Mouse (Mus musculus) CH12.LX (cell line): ENCODE measurements around the gene Akr1c21. TPM values are rescaled to one million over a fixed set of nuclear protein-coding genes. Genes with fewer than 3 reads are reported as not detected.

Source experiments
- DNase-seq: peaks from one replicate; pipeline ENCODE4 v3.0.0-alpha.2; 2013; ENCODE audit errors: extremely low read depth
- H3K27ac ChIP-seq: 2 replicates; pipeline ENCODE4 v1.5.1; 2012; ENCODE audit warnings: low read depth, mild to moderate bottlenecking, control low read depth, moderate library complexity; ENCODE audit not compliant: insufficient read depth
- H3K27me3 ChIP-seq: replicated peaks from 2 replicates; pipeline ENCODE3; 2012; ENCODE audit warnings: inconsistent platforms
- H3K36me3 ChIP-seq, 2 experiments: replicated peaks in 1 of 2; 2 replicates each; pipeline versions ENCODE3 to v1.6.1; 2012; ENCODE audit warnings: inconsistent platforms in 1 of 2, low read length in 1 of 2, mild to moderate bottlenecking in 1 of 2, mixed read lengths in 1 of 2, moderate library complexity in 1 of 2; ENCODE audit not compliant: control insufficient read depth in 1 of 2, insufficient read depth in 1 of 2
- H3K4me1 ChIP-seq, 2 experiments: 2 replicates each; pipeline ENCODE4 v1.6.1; 2012; ENCODE audit warnings: inconsistent platforms in 1 of 2, moderate library complexity in 1 of 2; ENCODE audit not compliant: insufficient read depth in 2 of 2, control insufficient read depth in 1 of 2
- H3K4me2 ChIP-seq: 2 replicates; pipeline ENCODE4 v1.6.1; 2012; ENCODE audit warnings: low read depth, mild to moderate bottlenecking, control low read depth; ENCODE audit not compliant: poor library complexity, insufficient read depth, severe bottlenecking
- H3K4me3 ChIP-seq, 3 experiments: fragments of 150-350 bp in 1 of 3; sonication (generic) in 1 of 3; replicated peaks in 1 of 3; 2 replicates each; pipeline versions ENCODE3 to v1.5.1; 2011 to 2012; ENCODE audit warnings: low read depth in 2 of 3, low read length in 2 of 3, mild to moderate bottlenecking in 2 of 3, moderate library complexity in 2 of 3, control low read depth in 1 of 3, improper control_type of control experiment in 1 of 3, inconsistent platforms in 1 of 3, mixed read lengths in 1 of 3; ENCODE audit not compliant: poor library complexity in 1 of 3
- H3K79me2 ChIP-seq: replicated peaks from 2 replicates; pipeline ENCODE4 v1.6.1; 2012; ENCODE audit warnings: mild to moderate bottlenecking, moderate library complexity; ENCODE audit not compliant: control insufficient read depth, poor library complexity, insufficient read depth, severe bottlenecking; ENCODE audit errors: extremely low read depth
- H3K9ac ChIP-seq: 2 replicates; pipeline ENCODE4 v1.6.1; 2012; ENCODE audit warnings: low read depth, mild to moderate bottlenecking, control low read depth, moderate library complexity; ENCODE audit not compliant: insufficient read depth
- H3K9me3 ChIP-seq: replicated peaks from 2 replicates; pipeline ENCODE3; 2012; ENCODE audit warnings: low read length, inconsistent platforms, mixed read lengths
- BHLHE40 ChIP-seq: IDR thresholded peaks from 2 replicates; pipeline ENCODE4 v1.6.1; 2011; ENCODE audit warnings: mild to moderate bottlenecking, low read depth, low read length, improper control_type of control experiment
- CHD2 ChIP-seq: IDR thresholded peaks from 2 replicates; pipeline ENCODE4 v1.6.1; 2011; ENCODE audit warnings: low read length, improper control_type of control experiment
- CTCF ChIP-seq, 2 experiments: IDR thresholded peaks in 1 of 2; conservative IDR thresholded peaks in 1 of 2; 2 replicates each; pipeline ENCODE4 v1.5.1; 2011 to 2012; ENCODE audit warnings: low read depth in 2 of 2, low read length in 2 of 2, improper control_type of control experiment in 1 of 2, inconsistent platforms in 1 of 2, mild to moderate bottlenecking in 1 of 2, moderate library complexity in 1 of 2
- ETS1 ChIP-seq: conservative IDR thresholded peaks from 2 replicates; pipeline ENCODE4 v1.6.1; 2012; ENCODE audit warnings: low read depth, mild to moderate bottlenecking, inconsistent platforms, low read length, improper control_type of control experiment, moderate library complexity
- HCFC1 ChIP-seq: IDR thresholded peaks from 2 replicates; pipeline ENCODE4 v1.6.1; 2012; ENCODE audit warnings: low read depth, mild to moderate bottlenecking, inconsistent platforms, low read length, improper control_type of control experiment
- JUN ChIP-seq: IDR thresholded peaks from 2 replicates; pipeline ENCODE4 v1.6.1; 2011; ENCODE audit warnings: low read depth, mild to moderate bottlenecking, low read length, improper control_type of control experiment, moderate library complexity; ENCODE audit not compliant: insufficient read depth
- MAFK ChIP-seq: IDR thresholded peaks from 2 replicates; pipeline ENCODE4 v1.6.1; 2011; ENCODE audit warnings: low read length, improper control_type of control experiment; ENCODE audit not compliant: insufficient replicate concordance
- MAZ ChIP-seq: IDR thresholded peaks from 2 replicates; pipeline ENCODE4 v1.6.1; 2012; ENCODE audit warnings: low read depth, mild to moderate bottlenecking, inconsistent platforms, low read length, improper control_type of control experiment, moderate library complexity
- RAD21 ChIP-seq: IDR thresholded peaks from 2 replicates; pipeline ENCODE4 v1.6.1; 2011; ENCODE audit warnings: low read depth, mild to moderate bottlenecking, low read length, improper control_type of control experiment, moderate library complexity
- RCOR1 ChIP-seq: conservative IDR thresholded peaks from 2 replicates; pipeline ENCODE4 v1.6.1; 2012; ENCODE audit warnings: low read depth, mild to moderate bottlenecking, inconsistent platforms, low read length, improper control_type of control experiment
- SMC3 ChIP-seq: IDR thresholded peaks from 2 replicates; pipeline ENCODE4 v1.6.1; 2011; ENCODE audit warnings: low read depth, low read length, improper control_type of control experiment
- UBTF ChIP-seq: IDR thresholded peaks from 2 replicates; pipeline ENCODE4 v1.6.1; 2012; ENCODE audit warnings: low read depth, mild to moderate bottlenecking, inconsistent platforms, low read length, improper control_type of control experiment, moderate library complexity
- USF1 ChIP-seq: IDR thresholded peaks from 2 replicates; pipeline ENCODE4 v1.6.1; 2014; ENCODE audit warnings: low read depth, mild to moderate bottlenecking, inconsistent platforms, low read length, improper control_type of control experiment
- USF2 ChIP-seq: conservative IDR thresholded peaks from 2 replicates; pipeline ENCODE4 v1.6.1; 2011; ENCODE audit warnings: low read depth, low read length, improper control_type of control experiment
- ZNF384 ChIP-seq: IDR thresholded peaks from 2 replicates; pipeline ENCODE4 v1.6.1; 2012; ENCODE audit warnings: low read depth, low read length, improper control_type of control experiment, inconsistent platforms
- dilution Hi-C: fragments of 300-500 bp; cut with MboI; formaldehyde crosslinking; loops from 2 replicates; pipeline ENCODE4 v1.14.3; 2020; ENCODE audit warnings: low sequenced_read_pairs; ENCODE audit not compliant: extremely low pct_unique_long_range_greater_than_20kb, extremely low pct_ligation_motif_present
- in situ Hi-C: fragments of 300-500 bp; cut with MboI; formaldehyde crosslinking; loops from 3 replicates; pipeline ENCODE4 v1.14.3; 2019; ENCODE audit warnings: low sequenced_read_pairs, low pct_ligation_motif_present, low pct_unique_long_range_greater_than_20kb, mixed read lengths
- polyA plus RNA-seq: library from polyadenylated mRNA; unstranded; fragments of >175 nt; gene quantifications from 2 replicates; pipeline ENCODE4 v1.2.1, GENCODE M21; 2012; ENCODE audit warnings: low read depth; ENCODE audit not compliant: insufficient read length
- total RNA-seq, 2 experiments: library from RNA; depleted of rRNA; stranded (reverse); fragments of 300-350 nt in 1 of 2; fragments of >200 nt in 1 of 2; gene quantifications; 2 replicates each; pipeline ENCODE4 v1.2.3; 2012 to 2014

Akr1c21 gene
- total and polyA plus RNA-seq, 3 experiments, result not detected

- peaks cover 3 to 14% of the 10 kb centered on the region in 2 experiments for H3K36me3 ChIP-seq
- DNase-seq, result peak; percentile 31
- TF ChIP-seq USF2, result no peak
- no peak for TF ChIP-seq CHD2
- no peak for TF ChIP-seq MAFK
- TF ChIP-seq RCOR1, result no peak
- no peak for TF ChIP-seq UBTF
- peak in 1 of 2 experiments; percentile 61; a peak in 2 of 4 replicates for TF ChIP-seq CTCF (conservative IDR thresholded peaks at IDR 0.05 in 1 of 2, IDR thresholded peaks at IDR 0.05 in 1 of 2; ENCODE audit: low read depth in 2 of 2, low read length in 2 of 2)
- TF ChIP-seq SMC3, result peak; percentile 44
- TF ChIP-seq ETS1, result no peak
- peak; percentile 65 for TF ChIP-seq RAD21
- TF ChIP-seq USF1, result no peak
- TF ChIP-seq HCFC1, result no peak
- TF ChIP-seq MAZ, result no peak
- no peak for TF ChIP-seq ZNF384
- no peak for TF ChIP-seq BHLHE40
- TF ChIP-seq JUN, result no peak
- TF ChIP-seq, all 38 proteins: peak for 3
- Histone ChIP-seq H3K9ac (no peak overlapping the region), H3K9me3 (no peaks in the 10 kb centered on the region), H3K79me2 (no peaks in the 10 kb centered on the region; the same call in none of the 2 replicates), H3K4me2 (no peak overlapping the region), H3K4me3 (no peak overlapping the region), H3K4me1 (peaks cover 0 to 9% of the 10 kb centered on the region in 2 experiments; a peak in 1 of 4 replicates), H3K27ac (no peak overlapping the region), H3K27me3 (no peaks in the 10 kb centered on the region)
- in situ Hi-C loops, result loop anchor here (25.0 kb wide), 1 partner anchor 474 kb away; no protein-coding TSS in a partner anchor
- dilution Hi-C loops, result no loop called here
Measured at GRCm38 (mm10) chr13:4610902-4611301, 37.0 kb downstream of the Akr1c21 start.

Other genes with a start within 250 kb of the Akr1c21 start
- not detected in 2 replicates for gene Akr1c6, start 139.8 kb upstream of the Akr1c21 start, total RNA-seq (2012; rRNA removed)
- gene Akr1c6, start 139.8 kb upstream of the Akr1c21 start, total RNA-seq (2014; rRNA removed), result not detected in 2 replicates
- not detected in 2 replicates for gene Akr1c6, start 139.8 kb upstream of the Akr1c21 start, polyA plus RNA-seq
- gene Akr1c20, start 50.7 kb upstream of the Akr1c21 start, total RNA-seq (2012; rRNA removed), result not detected in 2 replicates
- gene Akr1c20, start 50.7 kb upstream of the Akr1c21 start, total RNA-seq (2014; rRNA removed), result not detected in 2 replicates
- not detected in 2 replicates for gene Akr1c20, start 50.7 kb upstream of the Akr1c21 start, polyA plus RNA-seq
- 29.3 and 30.4 TPM in 2 replicates for gene Akr1e1, start 35.1 kb downstream of the Akr1c21 start, total RNA-seq (2012; rRNA removed)
- 29.7 and 34.7 TPM in 2 replicates for gene Akr1e1, start 35.1 kb downstream of the Akr1c21 start, total RNA-seq (2014; rRNA removed)
- gene Akr1e1, start 35.1 kb downstream of the Akr1c21 start, polyA plus RNA-seq, result 36.6 and 58.3 TPM in 2 replicates